31 mouse cellular contexts compared by ENCODE assay signal in genomic region chr12:113974271-113974670, GRCm38 (mm10).
"Had no signal": no experiment of that assay in that cellular context is flagged by ENCODE, and none has a peak within 500 bp of the region (broad histone marks: within the 10 kb centered on the region; RNA-seq: fewer than 3 reads in every experiment).

No protein-coding gene starts in this region.

- H3K9me3 ChIP-seq: limb, embryonic 10.5 days; limb, embryonic 15.5 days; liver, embryonic 12.5 days; liver, embryonic 13.5 days; liver, embryonic 15.5 days; lung, embryonic 15.5 days; megakaryocyte, embryonic 14.5 days had no signal

- DNase-seq: left cerebral cortex, postnatal 4 days; liver; liver, embryonic 13.5 days; liver, postnatal 0 days; lung, adult 18-20 months; lung, adult 2 months; lung, embryonic 14.5 days; lung, postnatal 10 days; lung, postnatal 14 days; lung, postnatal 36 days; lung, postnatal 4 days; midbrain, embryonic 14.5 days had no signal

- H3K4me1 ChIP-seq: limb, embryonic 10.5 days; limb, embryonic 12.5 days; limb, embryonic 13.5 days; limb, embryonic 15.5 days; liver, embryonic 12.5 days; liver, embryonic 13.5 days; liver, embryonic 15.5 days; lung, embryonic 15.5 days; megakaryocyte, embryonic 14.5 days; midbrain, embryonic 10.5 days; midbrain, embryonic 12.5 days; midbrain, embryonic 13.5 days; midbrain, embryonic 15.5 days had no signal

- H3K9ac ChIP-seq: limb, embryonic 12.5 days; limb, embryonic 13.5 days; limb, embryonic 15.5 days; liver, embryonic 12.5 days; liver, embryonic 13.5 days; liver, embryonic 14.5 days; liver, embryonic 15.5 days; liver, postnatal 0 days; lung, embryonic 14.5 days; lung, embryonic 15.5 days; midbrain, embryonic 12.5 days; midbrain, embryonic 13.5 days; midbrain, embryonic 15.5 days had no signal

- H3K4me2 ChIP-seq: limb, embryonic 12.5 days; limb, embryonic 13.5 days; limb, embryonic 15.5 days; liver, embryonic 11.5 days; liver, embryonic 12.5 days; liver, embryonic 13.5 days; liver, embryonic 15.5 days; lung, embryonic 14.5 days; lung, embryonic 15.5 days; midbrain, embryonic 11.5 days; midbrain, embryonic 12.5 days; midbrain, embryonic 13.5 days; midbrain, embryonic 15.5 days had no signal

- ATAC-seq: liver, embryonic 12.5 days; liver, postnatal 0 days; lung, postnatal 0 days; midbrain, embryonic 13.5 days; midbrain, embryonic 15.5 days; midbrain, embryonic 16.5 days had no signal

- H3K4me3 ChIP-seq: limb, embryonic 10.5 days; limb, embryonic 12.5 days; limb, embryonic 13.5 days; limb, embryonic 15.5 days; liver, embryonic 12.5 days; liver, embryonic 13.5 days; liver, embryonic 15.5 days; lung, embryonic 15.5 days; megakaryocyte, embryonic 14.5 days; midbrain, embryonic 10.5 days; midbrain, embryonic 12.5 days; midbrain, embryonic 13.5 days; midbrain, embryonic 15.5 days; myocyte had no signal

- H3K27me3 ChIP-seq: limb, embryonic 12.5 days; limb, embryonic 13.5 days; limb, embryonic 15.5 days; liver, embryonic 12.5 days; liver, embryonic 13.5 days; liver, embryonic 15.5 days; lung, embryonic 15.5 days; megakaryocyte, embryonic 14.5 days; midbrain, embryonic 12.5 days; midbrain, embryonic 13.5 days; midbrain, embryonic 15.5 days had no signal

- H3K36me3 ChIP-seq: limb, embryonic 10.5 days; limb, embryonic 12.5 days; limb, embryonic 13.5 days; limb, embryonic 15.5 days; liver, embryonic 12.5 days; liver, embryonic 13.5 days; liver, embryonic 15.5 days; lung, embryonic 15.5 days; midbrain, embryonic 10.5 days; midbrain, embryonic 12.5 days; midbrain, embryonic 13.5 days; midbrain, embryonic 15.5 days had no signal

- H3K27ac ChIP-seq: limb, embryonic 10.5 days; limb, embryonic 12.5 days; limb, embryonic 13.5 days; limb, embryonic 15.5 days; liver, embryonic 12.5 days; liver, embryonic 13.5 days; liver, embryonic 14.5 days; liver, embryonic 15.5 days; lung, embryonic 15.5 days; macrophage; midbrain, embryonic 10.5 days; midbrain, embryonic 12.5 days; midbrain, embryonic 13.5 days; midbrain, embryonic 15.5 days had no signal
